Mouse (Mus musculus) embryo, embryonic 10.5 days (tissue): Measurements from ENCODE around the gene Idh1.

Experiments
- DNase-seq: peaks from one replicate; pipeline ENCODE4 v3.0.0-alpha.2; 2015; ENCODE audit warnings: low spot score

Idh1 gene

DNA sequence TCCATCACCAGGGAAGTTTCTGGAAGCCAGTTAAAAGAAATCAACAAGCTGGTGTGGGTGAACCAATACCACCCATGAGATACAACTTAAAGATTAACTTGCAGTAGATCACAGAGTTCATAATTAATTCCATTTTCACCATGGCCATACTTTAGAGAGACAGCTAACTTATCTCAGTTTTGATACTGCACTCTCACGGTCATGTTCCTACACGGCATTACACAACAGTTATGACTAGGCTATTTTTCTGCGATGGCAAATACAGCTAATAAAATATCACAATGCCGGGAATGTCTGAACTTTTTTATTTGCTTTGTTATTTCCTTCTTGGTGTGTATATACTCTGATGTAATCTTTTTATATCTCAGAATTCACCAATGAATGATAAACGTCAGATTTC is 9.4 kb downstream of the Idh1 start:
- no peak for DNase-seq

DNA sequence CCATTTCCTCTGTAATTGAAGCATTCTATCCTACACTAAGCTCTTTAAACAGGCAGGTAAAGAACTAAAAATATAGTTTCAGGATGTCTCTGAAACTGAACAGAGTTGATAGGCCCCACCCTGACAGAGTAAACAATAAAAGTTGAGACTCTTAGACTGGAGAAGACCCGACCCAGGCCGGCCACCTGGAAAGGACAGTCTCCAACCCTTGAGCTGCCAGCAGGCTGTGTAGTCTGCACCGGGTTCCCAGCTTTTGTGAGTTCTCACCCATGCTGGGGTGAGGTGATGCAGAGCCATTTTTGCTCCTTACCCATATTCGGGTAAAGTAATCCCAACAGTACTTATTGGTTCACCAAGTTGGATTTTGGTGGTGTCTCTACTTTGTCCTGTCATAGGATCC is 10.1 kb downstream of the Idh1 start:
- no peak for DNase-seq

DNA sequence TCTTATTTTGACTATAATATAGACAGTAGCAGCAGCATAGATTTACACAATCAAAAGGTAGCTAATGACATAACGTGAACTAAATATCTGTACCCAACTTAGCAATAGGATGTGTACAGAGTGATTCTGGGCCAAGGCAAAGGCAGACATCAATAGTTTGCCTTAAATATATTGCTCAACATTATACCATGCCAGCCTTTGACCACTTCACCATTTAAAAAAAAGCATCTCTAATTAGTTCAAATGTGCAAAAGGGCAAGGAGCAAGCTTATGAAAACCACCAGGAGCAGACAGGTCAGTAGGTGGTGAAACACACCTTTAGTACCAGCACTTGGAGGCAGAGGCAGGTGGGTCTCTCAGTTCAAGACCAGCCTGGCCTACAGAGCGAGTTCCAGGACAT is 12.6 kb downstream of the Idh1 start:
- no peak for DNase-seq

DNA sequence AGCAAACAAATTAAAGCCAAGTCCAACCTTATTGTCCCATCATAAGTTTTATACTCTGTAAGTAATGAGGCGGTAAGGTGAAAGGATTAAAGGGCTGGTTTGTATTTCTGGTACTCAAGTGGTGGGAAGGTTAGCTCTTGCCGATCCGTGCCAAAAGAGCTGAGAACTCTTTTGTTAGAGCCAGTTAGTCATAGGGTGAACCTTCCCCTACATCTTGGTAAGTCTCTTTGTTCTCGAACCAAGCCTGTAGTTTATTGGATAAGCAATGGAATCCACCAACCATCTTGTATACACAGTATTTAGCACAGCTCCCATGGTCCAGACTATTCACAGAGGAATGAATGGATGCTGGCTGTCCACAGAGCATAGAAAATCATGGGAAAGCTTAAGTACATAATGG is 14.7 kb downstream of the Idh1 start:
- no peak for DNase-seq

GRCm38 (mm10) chr1:65169947-65170346 is 16.4 kb downstream of the Idh1 start:
- DNase-seq, result no peak

- DNase-seq, result no peak
Measured at GRCm38 (mm10) chr1:65169536-65169935, 16.8 kb downstream of the Idh1 start.

GRCm38 (mm10) chr1:65167496-65167895 is 18.8 kb downstream of the Idh1 start:
- DNase-seq, result no peak

- DNase-seq, result no peak
Measured at GRCm38 (mm10) chr1:65162210-65162609, 24.1 kb downstream of the Idh1 start.

- no peak for DNase-seq
Measured at GRCm38 (mm10) chr1:65156111-65156510, 30.2 kb downstream of the Idh1 start.

DNA sequence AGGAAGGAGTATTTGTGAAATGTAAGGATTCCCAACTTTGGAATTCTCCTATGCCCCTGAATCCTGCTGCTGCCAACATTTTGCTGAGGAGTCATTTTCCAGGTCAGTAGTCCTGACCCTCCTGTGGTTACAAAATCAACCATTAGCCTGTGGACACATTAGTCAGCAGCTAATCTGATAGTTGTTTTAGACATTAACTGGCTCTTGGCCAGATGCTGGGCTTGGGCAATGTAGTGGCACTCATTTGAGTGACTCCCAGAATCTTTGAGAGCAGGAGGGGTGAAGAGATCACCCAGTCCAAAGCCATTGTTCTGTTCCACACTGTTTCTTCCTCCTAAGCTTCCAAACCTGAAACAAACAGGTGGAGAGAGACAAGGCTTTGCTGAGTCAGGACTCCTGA is 31.5 kb downstream of the Idh1 start:
- no peak for DNase-seq

DNA sequence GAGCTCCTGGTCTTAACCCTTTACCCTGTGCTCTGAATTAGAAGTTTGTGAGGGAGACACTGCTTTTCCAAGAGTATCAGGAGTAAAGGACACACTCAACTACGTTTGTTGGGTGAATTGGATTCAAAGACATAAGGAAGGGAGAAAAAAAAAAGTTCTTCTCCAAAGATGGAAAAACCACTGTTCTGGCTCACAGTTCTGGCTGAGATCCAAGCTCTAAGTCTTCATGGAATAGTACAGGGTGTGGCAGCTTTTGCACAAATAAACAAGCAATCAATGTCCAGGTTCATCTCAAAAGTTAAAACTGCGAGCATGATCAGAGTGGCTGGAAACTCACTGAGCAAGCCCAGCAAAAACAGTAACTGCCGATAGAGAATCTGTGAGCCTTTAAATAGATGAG is 38.3 kb downstream of the Idh1 start:
- DNase-seq, result no peak

GRCm38 (mm10) chr1:65147326-65147725 is 39.0 kb downstream of the Idh1 start:
- no peak for DNase-seq

DNA sequence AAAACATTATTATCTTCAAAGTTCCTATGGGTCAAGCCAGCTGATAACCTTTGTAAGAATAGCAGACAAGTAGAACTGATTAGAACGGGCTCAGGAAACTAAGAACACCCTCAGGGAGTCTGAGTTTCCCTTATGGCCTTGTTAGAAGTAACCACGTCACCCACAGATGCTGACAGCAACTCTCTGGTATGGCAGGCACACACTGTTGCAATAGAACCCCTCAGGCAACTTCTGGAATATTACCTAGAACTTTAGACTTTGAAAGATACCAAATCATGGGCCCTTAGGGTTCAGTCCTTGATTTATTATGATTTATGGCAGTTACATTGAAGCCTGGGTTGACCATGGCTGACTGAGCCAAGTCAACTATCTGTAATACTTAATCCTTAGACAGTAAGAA is 39.7 kb downstream of the Idh1 start:
- DNase-seq, result no peak

DNA sequence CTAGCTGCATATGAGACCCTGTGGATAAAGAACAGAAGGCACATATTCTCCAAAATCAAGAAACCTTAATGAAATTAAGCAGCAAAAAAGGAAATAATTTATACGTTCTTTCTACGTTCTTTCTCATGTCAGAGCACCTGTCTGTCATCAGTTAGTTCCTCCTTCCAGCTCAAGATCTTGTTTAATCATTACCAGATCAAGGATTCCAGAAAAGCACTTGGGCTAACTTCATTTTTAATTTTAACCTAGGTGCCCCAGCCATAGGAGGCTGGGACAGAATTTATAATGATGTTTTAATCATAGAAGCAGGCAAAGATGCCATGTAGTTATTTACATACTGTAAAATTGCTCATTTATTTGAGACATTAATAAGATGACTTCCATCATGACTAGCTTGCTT is 41.5 kb downstream of the Idh1 start:
- DNase-seq, result no peak

DNA sequence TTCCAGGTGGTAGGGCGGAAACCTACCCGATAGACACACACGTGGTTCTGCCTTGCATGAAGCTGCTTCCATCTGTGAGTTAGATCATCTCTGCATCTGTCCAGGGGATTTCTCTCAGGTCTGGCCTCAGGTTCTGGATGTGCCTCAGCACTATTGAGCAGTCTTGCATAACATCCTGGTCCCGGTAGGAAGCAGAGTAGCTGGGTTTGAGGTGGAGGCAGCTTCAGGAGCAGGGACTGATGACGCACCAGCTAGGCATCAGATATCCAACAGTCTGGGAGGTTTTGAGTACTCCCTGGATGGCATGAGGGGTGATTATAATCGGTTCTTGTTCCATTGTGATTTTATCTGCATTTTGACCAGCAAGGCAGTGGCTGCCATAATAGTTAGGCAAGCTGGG is 48.7 kb downstream of the Idh1 start:
- no peak for DNase-seq

DNA sequence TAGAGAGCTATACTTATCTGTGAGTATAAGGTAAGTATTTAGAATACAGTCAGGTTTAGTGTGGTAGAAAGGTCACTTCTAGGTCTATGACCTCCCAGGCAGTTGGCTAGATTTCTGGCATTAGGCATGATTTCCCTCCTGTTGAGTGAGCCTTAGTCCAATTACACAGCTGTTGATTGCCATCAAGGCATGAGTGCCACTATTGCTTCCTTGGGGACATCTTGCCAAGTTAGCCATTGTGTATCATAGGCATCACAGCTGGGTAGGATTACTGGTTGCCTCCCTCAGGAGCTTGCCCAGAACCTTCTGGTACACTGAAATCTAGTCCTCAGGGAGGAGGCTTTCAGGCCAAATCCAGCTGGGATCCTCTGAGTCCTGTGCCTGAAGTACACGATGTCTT is 53.5 kb downstream of the Idh1 start:
- no peak for DNase-seq

GRCm38 (mm10) chr1:65131671-65132070 is 54.6 kb downstream of the Idh1 start:
- DNase-seq, result no peak

- no peak for DNase-seq
Measured at GRCm38 (mm10) chr1:65130226-65130625, 56.1 kb downstream of the Idh1 start.

DNA sequence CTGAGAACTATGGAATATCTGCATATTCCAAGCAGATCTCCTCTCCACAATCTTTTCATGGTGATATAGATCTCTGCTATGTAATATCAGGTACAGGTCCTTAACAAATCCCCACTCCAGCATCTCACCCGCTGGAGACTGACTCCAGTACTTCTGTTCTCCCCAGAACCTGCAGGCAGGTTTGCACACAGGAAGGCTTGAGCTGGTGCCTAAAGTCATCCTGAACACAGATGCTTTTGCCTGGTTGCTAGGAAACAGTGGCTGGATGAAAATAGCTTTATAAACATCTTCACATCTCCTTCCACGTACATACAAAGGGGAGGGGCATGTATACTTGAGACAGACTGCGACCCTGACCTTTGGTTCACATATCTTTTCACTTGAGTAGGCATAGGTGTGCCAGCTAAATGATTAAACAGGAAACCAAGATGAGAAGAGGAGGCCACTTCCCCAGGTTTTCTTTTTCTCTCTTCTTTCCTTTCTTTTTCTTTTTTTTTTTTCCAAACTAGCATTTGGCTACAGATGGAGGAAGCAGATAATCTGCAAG is 56.6 kb downstream of the Idh1 start:
- no peak for DNase-seq

- DNase-seq, result peak; percentile 6
Measured at GRCm38 (mm10) chr1:65122574-65123372, 63.5 kb downstream of the Idh1 start, which contains the start of gene D630023F18Rik. Gene D630023F18Rik (minus strand): TSS chr1:65123214.

DNA sequence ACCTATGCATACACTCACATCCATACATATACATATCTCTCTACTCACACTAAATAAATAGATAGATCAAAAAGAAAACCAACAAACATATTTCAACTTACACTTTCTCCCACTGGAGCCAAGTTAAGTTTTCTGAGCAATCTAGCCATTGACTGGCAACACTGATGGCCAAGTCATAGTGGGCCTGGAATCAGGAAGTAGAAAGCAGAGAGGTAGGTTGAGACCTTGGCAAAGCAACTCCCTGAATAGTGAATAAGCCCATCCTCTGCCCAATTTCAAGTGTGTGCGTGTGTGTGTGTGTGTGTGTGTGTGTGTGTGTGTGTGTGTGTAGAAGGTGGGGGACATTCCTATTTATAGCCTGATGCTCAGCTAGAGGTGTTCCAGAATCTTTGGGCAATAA is 66.9 kb downstream of the Idh1 start, which contains the start of gene Gm28845:
Gene Gm28845 (minus strand): TSS at position 121 of the 400 bp plus-strand sequence.
- no peak for DNase-seq

DNA sequence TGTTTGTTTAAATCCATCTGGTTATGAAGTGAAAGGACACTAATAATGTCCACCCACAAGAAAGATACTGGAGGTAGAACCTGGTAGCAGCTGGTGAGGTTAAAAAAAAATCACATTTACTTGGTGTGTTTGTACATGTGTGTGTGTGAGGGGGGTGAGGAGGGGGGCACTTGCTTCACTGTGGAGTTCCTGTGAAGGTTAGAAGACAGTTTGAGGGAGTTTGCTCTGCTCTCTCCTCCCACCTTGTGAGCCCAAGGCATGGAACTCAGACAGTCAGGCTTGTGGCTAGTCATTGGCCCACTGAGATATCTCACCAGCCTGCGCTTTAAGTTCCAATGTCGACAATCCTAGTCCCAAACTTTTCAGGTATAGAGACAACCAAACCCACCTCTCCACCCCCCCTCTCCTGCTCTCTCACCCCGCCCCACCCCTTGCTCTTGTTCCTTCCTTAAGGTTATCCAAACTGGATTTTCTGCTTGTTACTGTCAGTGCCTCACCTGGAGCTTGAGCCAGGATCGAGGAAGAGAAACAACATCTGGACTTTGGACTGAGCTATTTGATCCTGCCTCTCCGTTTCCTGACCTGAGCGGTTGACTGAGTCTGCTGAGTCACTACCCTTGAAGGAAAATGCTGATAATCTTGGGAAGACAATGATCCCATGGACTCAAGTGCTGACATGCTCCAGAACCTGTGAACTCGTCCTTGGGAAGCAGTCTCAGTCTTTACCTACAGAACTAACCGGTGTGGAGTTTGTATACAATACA is 68.0 kb downstream of the Idh1 start:
- DNase-seq, result no peak

DNA sequence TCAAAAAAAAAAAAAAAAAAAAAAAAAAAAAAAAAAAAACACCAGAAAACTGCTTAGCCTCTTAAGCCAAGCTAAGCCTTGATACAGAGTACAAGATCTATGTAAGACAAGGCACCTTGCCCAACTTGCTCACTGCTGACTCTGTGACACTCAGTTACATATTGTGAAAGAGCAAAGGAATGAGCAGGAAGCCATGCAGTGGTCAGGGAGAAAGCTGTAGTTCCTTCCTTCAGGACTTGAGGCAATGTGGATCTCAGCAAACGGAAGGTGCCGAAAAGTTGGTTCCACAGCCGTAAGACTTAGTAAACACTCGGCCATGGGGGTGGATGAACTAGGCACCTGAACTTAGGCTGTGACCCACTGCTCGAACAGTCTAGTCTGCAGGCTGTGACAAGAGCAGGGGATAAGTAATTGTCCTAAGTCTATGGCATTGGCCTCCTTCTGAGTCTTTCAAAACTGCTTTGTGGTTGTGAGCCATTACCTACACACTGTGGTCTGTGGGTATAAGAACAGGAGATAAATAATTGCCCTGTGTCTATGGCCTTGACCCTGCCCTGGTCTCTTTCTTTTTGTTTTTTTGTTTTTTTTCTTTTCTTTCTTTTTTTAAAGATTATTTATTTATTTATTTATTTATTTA is 72.6 kb downstream of the Idh1 start:
- no peak for DNase-seq
